Comparison of ENCODE assay signal across 9 mouse cellular contexts in the genomic region with DNA sequence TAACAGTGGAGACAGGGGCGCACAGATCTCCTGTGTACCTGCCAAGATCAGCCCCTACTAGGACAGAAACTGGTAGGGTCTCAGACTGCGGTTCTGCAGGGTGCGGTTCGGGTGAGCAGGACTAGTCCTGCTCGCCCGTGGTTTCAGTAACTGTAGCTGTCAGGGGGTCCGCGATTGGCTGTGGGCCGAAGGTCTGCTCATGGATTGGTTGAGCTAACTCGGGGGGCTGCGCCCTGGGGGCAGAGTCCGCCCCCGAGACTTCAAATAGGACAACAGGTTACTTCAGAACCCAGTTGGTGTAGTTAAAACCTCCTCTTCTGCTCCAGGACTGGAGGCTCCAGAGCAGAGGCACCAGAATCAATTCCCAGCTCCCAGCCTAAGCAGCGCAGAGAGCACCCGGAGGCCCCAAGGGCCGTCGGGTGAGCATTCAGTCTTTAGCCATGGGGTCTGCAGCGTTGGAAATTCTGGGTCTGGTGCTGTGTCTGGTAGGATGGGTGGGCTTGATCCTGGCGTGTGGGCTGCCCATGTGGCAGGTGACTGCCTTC. TPM values are rescaled to one million over a fixed set of nuclear protein-coding genes. Genes with fewer than 3 reads are reported as not detected.
DNase-seq lines count a peak whose midpoint lies in the region; ATAC-seq and TF ChIP-seq lines count a peak whose summit lies in the region.
"Had no signal": no experiment of that assay in that cellular context is flagged by ENCODE, and none has a peak within 500 bp of the region (broad histone marks: within the 10 kb centered on the region; RNA-seq: fewer than 3 reads in every experiment).

A gene (plus strand): TSS at position 292 of the 545 bp plus-strand sequence.

- H3K27ac ChIP-seq in embryonic facial prominence, embryonic 11.5 days (replicated peaks; ENCODE audit: low read depth, low read length), result no peak within 1 kb of the TSS
- peak within 1 kb of the TSS; percentile 23 to 29; a peak in 3 of 4 replicates for H3K27ac ChIP-seq in heart, embryonic 14.5 days (replicated peaks in 1 of 2; ENCODE audit: control insufficient read depth in 1 of 2, insufficient read depth in 1 of 2, low read depth in 2 of 2, low read length in 2 of 2)
- peak within 1 kb of the TSS; percentile 50; the same call in 1 of the 2 replicates for H3K27ac ChIP-seq in lung, embryonic 14.5 days (ENCODE audit: low read depth)
- peak within 1 kb of the TSS; percentile 51; the same call in 1 of the 2 replicates for H3K27ac ChIP-seq in stomach, embryonic 15.5 days

- no peak for DNase-seq in layer of hippocampus, adult 8-10 months (ENCODE audit: low spot score in 2 of 2)
- DNase-seq in layer of hippocampus, adult 9-10 months (ENCODE audit: low spot score), result no peak
- DNase-seq in embryonic facial prominence, embryonic 11.5 days (ENCODE audit: low spot score), result peak; percentile 27
- DNase-seq in kidney, postnatal 36 days, result peak; percentile 27 to 36
- DNase-seq in lung, embryonic 14.5 days, result peak; percentile 73
- DNase-seq in T-cell, adult 2 months (ENCODE audit: low spot score), result no peak

- peaks cover 36% of the 10 kb centered on the region for H3K27me3 ChIP-seq in embryonic facial prominence, embryonic 11.5 days (ENCODE audit: control insufficient read depth, insufficient read depth, low read length)
- H3K27me3 ChIP-seq in heart, embryonic 14.5 days (ENCODE audit: control insufficient read depth, insufficient read depth, low read length), result peaks cover 40% of the 10 kb centered on the region
- peaks cover 43% of the 10 kb centered on the region for H3K27me3 ChIP-seq in lung, embryonic 14.5 days (ENCODE audit: insufficient read depth, low read length)
- peaks cover 38% of the 10 kb centered on the region for H3K27me3 ChIP-seq in stomach, embryonic 15.5 days (replicated peaks)

- peak within 1 kb of the TSS; percentile 34 for H3K9ac ChIP-seq in embryonic facial prominence, embryonic 11.5 days (replicated peaks; ENCODE audit: low read length)
- peak within 1 kb of the TSS; percentile 71 for H3K9ac ChIP-seq in heart, embryonic 14.5 days (ENCODE audit: low read length)
- H3K9ac ChIP-seq in lung, embryonic 14.5 days, result peak within 1 kb of the TSS; percentile 58
- H3K9ac ChIP-seq in stomach, embryonic 15.5 days, result peak within 1 kb of the TSS; percentile 29; the same call in 1 of the 2 replicates

- no peak for TF ChIP-seq CTCF in lung, embryonic 14.5 days (IDR thresholded peaks at IDR 0.05; ENCODE audit: low read depth)

- peak within 1 kb of the TSS; percentile 36 for H3K4me3 ChIP-seq in embryonic facial prominence, embryonic 11.5 days (ENCODE audit: low read depth, low read length)
- H3K4me3 ChIP-seq in heart, embryonic 14.5 days (ENCODE audit: control insufficient read depth in 1 of 2, insufficient read depth in 1 of 2, low read depth in 1 of 2, low read length in 2 of 2), result peak within 1 kb of the TSS; percentile 43 to 51
- peak within 1 kb of the TSS; percentile 45 for H3K4me3 ChIP-seq in lung, embryonic 14.5 days (ENCODE audit: low read depth, low read length)
- H3K4me3 ChIP-seq in stomach, embryonic 15.5 days (replicated peaks), result peak within 1 kb of the TSS; percentile 42

- no peak for ATAC-seq in embryonic facial prominence, embryonic 11.5 days (replicated peaks; ENCODE audit: insufficient number of reproducible peaks, low FRiP score, low TSS enrichment, low read depth)
- ATAC-seq in heart, embryonic 14.5 days (ENCODE audit: insufficient number of reproducible peaks, insufficient read depth, low FRiP score, low read depth), result peak; percentile 43; the same call in 1 of the 2 replicates
- ATAC-seq in lung, embryonic 14.5 days (ENCODE audit: insufficient read depth), result peak; percentile 75; the same call in 1 of the 2 replicates
- peak; percentile 26; the same call in 1 of the 2 replicates for ATAC-seq in stomach, embryonic 15.5 days (ENCODE audit: insufficient read depth, low FRiP score, low read depth)

- no peaks in the 10 kb centered on the region for H3K36me3 ChIP-seq in embryonic facial prominence, embryonic 11.5 days (replicated peaks; ENCODE audit: control insufficient read depth, insufficient read depth, low read depth, low read length)
- peaks cover 6% of the 10 kb centered on the region; the same call in 1 of the 2 replicates for H3K36me3 ChIP-seq in heart, embryonic 14.5 days (ENCODE audit: control insufficient read depth, insufficient read depth, low read length)
- H3K36me3 ChIP-seq in lung, embryonic 14.5 days (ENCODE audit: insufficient read depth), result peaks cover 19% of the 10 kb centered on the region; the same call in 1 of the 2 replicates
- H3K36me3 ChIP-seq in stomach, embryonic 15.5 days, result 0 out of 2 replicates have a peak, but pooled peaks cover 3% of the 10 kb centered on the region

- H3K4me1 ChIP-seq in embryonic facial prominence, embryonic 11.5 days (ENCODE audit: control insufficient read depth, insufficient read depth, low read length), result no peaks in the 10 kb centered on the region
- H3K4me1 ChIP-seq in heart, embryonic 14.5 days (ENCODE audit: control insufficient read depth in 2 of 2, insufficient read depth in 2 of 2, low read length in 2 of 2), result peaks cover 0 to 14% of the 10 kb centered on the region in 2 experiments; a peak in 3 of 4 replicates
- H3K4me1 ChIP-seq in lung, embryonic 14.5 days (ENCODE audit: insufficient read depth), result no peaks in the 10 kb centered on the region
- peaks cover 5% of the 10 kb centered on the region; the same call in 1 of the 2 replicates for H3K4me1 ChIP-seq in stomach, embryonic 15.5 days

- WGBS in embryonic facial prominence, embryonic 11.5 days, result 4% methylated on average over 19 of the region's 19 CpGs
- 8% methylated on average over 19 of the region's 19 CpGs for WGBS in heart, embryonic 14.5 days
- WGBS in lung, embryonic 14.5 days, result 6% methylated on average over 19 of the region's 19 CpGs
- WGBS in stomach, embryonic 15.5 days, result 9% methylated on average over 19 of the region's 19 CpGs

- peak within 1 kb of the TSS; percentile 61 for H3K4me2 ChIP-seq in embryonic facial prominence, embryonic 11.5 days (ENCODE audit: low read depth, low read length)
- peak within 1 kb of the TSS; percentile 86 for H3K4me2 ChIP-seq in heart, embryonic 14.5 days (ENCODE audit: low read length)
- peak within 1 kb of the TSS; percentile 67 for H3K4me2 ChIP-seq in lung, embryonic 14.5 days
- peak within 1 kb of the TSS; percentile 71 for H3K4me2 ChIP-seq in stomach, embryonic 15.5 days

- no peaks in the 10 kb centered on the region for H3K9me3 ChIP-seq in embryonic facial prominence, embryonic 11.5 days (replicated peaks; ENCODE audit: control insufficient read depth, low read length)
- H3K9me3 ChIP-seq in heart, embryonic 14.5 days (ENCODE audit: control insufficient read depth, low read length), result no peaks in the 10 kb centered on the region
- no peaks in the 10 kb centered on the region for H3K9me3 ChIP-seq in lung, embryonic 14.5 days (ENCODE audit: low read depth, low read length)
- no peaks in the 10 kb centered on the region for H3K9me3 ChIP-seq in stomach, embryonic 15.5 days

RNA-seq across cellular contexts. Expression of the gene that starts here (rescaled TPM):
- total RNA-seq in layer of hippocampus, adult 8-10 months (2022), result 10 to 100 TPM; 28.8 to 41.7 (median 37.5) TPM
- 21.4 and 23.1 TPM in 2 replicates for polyA plus RNA-seq in embryonic facial prominence, embryonic 11.5 days (2014; fragmentation: Nextera tagmentation; extraction: Ambion mirVana)
- 19.5 and 22.7 TPM in 2 replicates for polyA plus RNA-seq in heart, embryonic 14.5 days (2014; fragmentation: Nextera tagmentation; extraction: Ambion mirVana)
- polyA plus RNA-seq in lung, embryonic 14.5 days (2014; fragmentation: Nextera tagmentation; extraction: Ambion mirVana), result 94.1 and 105 TPM in 2 replicates
- polyA plus RNA-seq in stomach, embryonic 15.5 days (2015; fragmentation: Nextera tagmentation; extraction: Ambion mirVana), result 27.0 and 30.9 TPM in 2 replicates
- total RNA-seq: MEL had no signal

Comparison
In these comparisons a context has a peak if more than half of its experiments do, and no peak if none do; other contexts are left out.
1. DNase-seq: peak in embryonic facial prominence, embryonic 11.5 days (single experiment), kidney, postnatal 36 days (2 of 2) and lung, embryonic 14.5 days (single experiment); none in layer of hippocampus, adult 8-10 months (0 of 2), layer of hippocampus, adult 9-10 months (single experiment) and T-cell, adult 2 months (single experiment).
2. Peak in every context shown above with its lines, with median percentiles within 50 percentile points of each other: H3K4me2 ChIP-seq, H3K4me3 ChIP-seq and H3K9ac ChIP-seq.